Mouse (Mus musculus): ENCODE measurements at regions not wholly inside any gene's neighbourhood (a gene's known extent, or its start where the extent isn't known, plus 50 kb on each side); places are given as distances from the start of the nearest gene placed in this dataset.

DNA sequence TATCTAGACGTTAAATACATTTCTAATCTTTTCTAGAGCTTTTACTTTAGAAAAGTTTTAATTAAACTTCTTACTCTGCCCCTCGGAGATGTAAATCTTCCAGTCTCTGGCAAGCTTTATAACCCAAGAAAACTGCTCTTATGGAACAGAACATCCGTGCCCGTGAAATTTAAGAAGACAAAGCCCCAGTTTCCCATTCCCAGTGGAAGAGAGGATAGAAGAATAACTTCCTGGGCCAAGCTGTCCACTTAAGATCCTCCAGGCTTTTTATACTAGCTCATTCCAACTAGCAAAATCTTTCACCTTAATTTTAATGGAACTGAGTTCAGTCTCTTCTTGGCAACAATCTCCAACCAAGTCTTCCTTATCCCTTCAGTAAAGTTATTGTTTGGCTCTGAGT lies 489.2 kb upstream of the Ccdc54 start:
- TF ChIP-seq CTCF (IDR thresholded peaks at IDR 0.05; ENCODE audit: insufficient read depth, low read depth, low read length) (no peak), POLR2A (IDR thresholded peaks at IDR 0.05; ENCODE audit: insufficient read depth, low read depth, low read length) (no peak)

Data from olfactory bulb, adult 2 months (tissue).